Mouse (Mus musculus) hindbrain, embryonic 15.5 days (tissue): ENCODE measurements around the gene Thsd4. TPM values are rescaled to one million over a fixed set of nuclear protein-coding genes. Genes with fewer than 3 reads are reported as not detected.

Experiments used
- ATAC-seq: fragments of 200-750 bp; cut with Nextera tagmentation; 2 replicates; pipeline ENCODE4 v1.8.0; 2017; ENCODE audit warnings: low read depth, moderate number of reproducible peaks, moderate TSS enrichment; ENCODE audit not compliant: low FRiP score
- H3K27ac ChIP-seq: fragments of 300-500 bp; sonication (generic); replicated peaks from 2 replicates; pipeline ENCODE4 v1.5.1; 2015; ENCODE audit warnings: mild to moderate bottlenecking, inconsistent platforms
- H3K27me3 ChIP-seq: fragments of 300-500 bp; sonication (generic); 2 replicates; pipeline ENCODE4 v1.6.1; 2015; ENCODE audit warnings: control low read depth, inconsistent platforms
- H3K36me3 ChIP-seq: fragments of 300-500 bp; sonication (generic); 2 replicates; pipeline ENCODE4 v1.6.1; 2015; ENCODE audit warnings: control low read depth, inconsistent platforms
- H3K4me1 ChIP-seq: fragments of 300-500 bp; sonication (generic); replicated peaks from 2 replicates; pipeline ENCODE4 v1.6.1; 2015; ENCODE audit warnings: control low read depth, inconsistent platforms
- H3K4me2 ChIP-seq: fragments of 300-500 bp; sonication (generic); 2 replicates; pipeline ENCODE4 v1.6.1; 2015; ENCODE audit warnings: moderate library complexity, mild to moderate bottlenecking, inconsistent platforms
- H3K4me3 ChIP-seq: fragments of 300-500 bp; sonication (generic); 2 replicates; pipeline ENCODE4 v1.5.1; 2015; ENCODE audit warnings: mild to moderate bottlenecking, inconsistent platforms
- H3K9ac ChIP-seq: fragments of 300-500 bp; sonication (generic); 2 replicates; pipeline ENCODE4 v1.6.1; 2015; ENCODE audit warnings: inconsistent platforms
- H3K9me3 ChIP-seq: fragments of 300-500 bp; sonication (generic); 2 replicates; pipeline ENCODE4 v1.6.1; 2016; ENCODE audit warnings: control low read depth, inconsistent platforms
- WGBS: fragments of 180-500 bp; shearing (Covaris S2); methylation state at CpG from one replicate; pipeline ENCODE4 v1.1.7; 2015; 5-methylcytosine and 5-hydroxymethylcytosine counted together
- polyA plus RNA-seq: library from polyadenylated mRNA; unstranded; fragments of >200 nt; fragmentation: Nextera tagmentation; extraction: Ambion mirVana; gene quantifications from 2 replicates; pipeline ENCODE4 v1.2.1, GENCODE M21; 2015

Gene Thsd4
- polyA plus RNA-seq, 1 experiment from 2014 or later: 5.2 TPM

- 59% methylated on average over 5 of the region's 5 CpGs for WGBS
- no peaks in the 10 kb centered on the region for H3K9me3 ChIP-seq
- no peaks in the 10 kb centered on the region for H3K36me3 ChIP-seq
- H3K4me2 ChIP-seq: no peak overlapping the region
- no peak overlapping the region for H3K27ac ChIP-seq
- no peak overlapping the region for H3K9ac ChIP-seq
- no peaks in the 10 kb centered on the region for H3K27me3 ChIP-seq
- no peak for ATAC-seq
- H3K4me3 ChIP-seq: no peak overlapping the region
- no peaks in the 10 kb centered on the region for H3K4me1 ChIP-seq
These were observed 466.9 kb downstream of the Thsd4 start for GRCm38 (mm10) chr9:60054951-60055350.

DNA sequence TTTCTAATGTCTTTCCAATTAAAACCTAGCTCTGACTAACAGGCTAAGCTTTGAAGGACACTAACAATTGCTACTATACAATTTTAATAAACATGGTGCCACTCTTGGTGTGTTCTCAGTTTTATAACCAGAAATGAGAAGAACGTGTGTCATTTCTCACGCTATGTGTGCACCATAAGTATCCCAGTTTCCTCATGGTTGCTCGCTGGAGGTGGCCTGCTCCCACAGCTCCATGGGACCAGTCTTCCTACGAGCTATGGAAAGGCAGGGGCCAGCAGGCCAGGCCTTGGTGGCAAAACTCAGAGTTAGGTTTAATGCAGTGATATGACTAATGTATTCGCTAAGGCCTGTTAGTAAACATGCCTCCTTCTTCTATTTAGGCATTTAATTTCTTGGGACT is 468.7 kb downstream of the Thsd4 start:
- no peaks in the 10 kb centered on the region for H3K27me3 ChIP-seq
- no peak overlapping the region for H3K4me2 ChIP-seq
- H3K9ac ChIP-seq: no peak overlapping the region
- no peaks in the 10 kb centered on the region for H3K36me3 ChIP-seq
- H3K9me3 ChIP-seq: no peaks in the 10 kb centered on the region
- WGBS: 92% methylated on average over 5 of the region's 5 CpGs
- ATAC-seq: no peak
- no peaks in the 10 kb centered on the region for H3K4me1 ChIP-seq
- no peak overlapping the region for H3K27ac ChIP-seq
- no peak overlapping the region for H3K4me3 ChIP-seq

DNA sequence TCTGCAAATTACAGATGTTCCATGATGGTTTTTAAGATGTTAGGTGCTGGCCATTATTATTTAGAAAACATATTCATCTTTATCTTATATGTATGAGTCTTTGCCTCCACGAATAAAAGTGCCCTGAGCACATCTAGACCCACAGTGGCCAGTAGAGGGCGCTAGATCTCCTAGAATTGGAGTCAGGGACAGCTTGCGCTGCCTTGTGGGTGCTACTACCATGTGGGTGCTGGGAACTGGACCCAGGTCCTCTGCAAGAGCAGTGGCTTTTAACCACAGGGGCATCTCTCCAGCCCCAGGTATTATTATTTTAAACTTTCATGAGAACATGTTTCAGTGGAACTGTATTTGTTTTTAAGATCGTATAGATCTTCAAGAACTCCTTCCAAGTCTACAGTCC is 469.4 kb downstream of the Thsd4 start:
- Histone ChIP-seq H3K4me2 (no peak overlapping the region), H3K9me3 (no peaks in the 10 kb centered on the region), H3K36me3 (no peaks in the 10 kb centered on the region), H3K27ac (no peak overlapping the region), H3K4me1 (no peaks in the 10 kb centered on the region), H3K27me3 (no peaks in the 10 kb centered on the region), H3K4me3 (no peak overlapping the region), H3K9ac (no peak overlapping the region)
- no peak for ATAC-seq
- WGBS: 80% methylated on average over 4 of the region's 4 CpGs

GRCm38 (mm10) chr9:60043175-60043574 is 478.7 kb downstream of the Thsd4 start:
- Histone ChIP-seq H3K27ac (no peak overlapping the region), H3K4me1 (0 out of 2 replicates have a peak, but pooled peaks cover 6% of the 10 kb centered on the region), H3K27me3 (no peaks in the 10 kb centered on the region), H3K4me3 (no peak overlapping the region), H3K9me3 (no peaks in the 10 kb centered on the region), H3K4me2 (no peak overlapping the region), H3K9ac (no peak overlapping the region), H3K36me3 (no peaks in the 10 kb centered on the region)
- no peak for ATAC-seq
- WGBS: 82% methylated on average over 1 of the region's 1 CpGs

DNA sequence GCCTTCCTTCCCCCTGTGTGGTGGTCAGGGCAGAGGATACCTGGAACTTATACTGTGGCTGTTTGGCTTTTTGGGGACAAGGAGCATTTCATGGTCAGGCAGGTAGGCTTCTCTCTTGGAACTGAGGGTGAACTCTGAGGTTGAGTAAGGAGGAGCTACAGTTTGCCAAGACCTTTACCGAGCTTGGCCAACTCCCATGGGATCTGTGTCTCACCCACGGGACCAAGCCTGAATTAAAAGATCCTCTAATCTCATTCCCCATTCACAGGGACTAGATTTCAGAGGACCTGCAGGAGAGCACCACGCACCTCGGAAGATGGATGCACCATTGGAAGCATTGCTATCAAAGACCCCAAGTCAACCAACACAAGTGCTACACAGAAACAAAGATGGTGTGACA is 487.0 kb downstream of the Thsd4 start:
- Histone ChIP-seq H3K27me3 (no peaks in the 10 kb centered on the region), H3K27ac (no peak overlapping the region), H3K36me3 (no peaks in the 10 kb centered on the region), H3K4me3 (no peak overlapping the region), H3K4me2 (no peak overlapping the region), H3K9ac (no peak overlapping the region), H3K4me1 (0 out of 2 replicates have a peak, but pooled peaks cover 6% of the 10 kb centered on the region), H3K9me3 (no peaks in the 10 kb centered on the region)
- 94% methylated on average over 4 of the region's 4 CpGs for WGBS
- no peak for ATAC-seq

DNA sequence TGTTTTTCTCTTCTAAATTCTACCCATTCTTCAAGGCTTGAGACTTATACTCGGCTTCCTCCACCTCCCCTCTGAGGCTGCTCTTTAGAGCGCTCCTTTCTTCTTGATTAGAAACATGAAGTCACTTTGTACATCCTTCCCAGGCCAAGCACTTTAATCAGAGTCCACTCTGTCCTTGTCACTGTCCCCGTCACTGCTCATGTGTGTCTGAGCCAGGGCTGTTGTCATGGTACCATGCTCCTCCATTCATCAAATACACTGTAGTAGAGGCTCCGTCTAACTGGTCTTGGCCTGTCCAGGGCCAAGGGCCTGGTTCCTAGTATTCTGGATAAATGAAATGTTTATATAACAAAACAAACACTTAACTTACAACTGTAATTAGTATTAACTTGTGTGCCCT is 494.6 kb downstream of the Thsd4 start:
- Histone ChIP-seq H3K9me3 (no peaks in the 10 kb centered on the region), H3K9ac (no peak overlapping the region), H3K27me3 (no peaks in the 10 kb centered on the region), H3K4me1 (peaks cover 6% of the 10 kb centered on the region), H3K4me3 (no peak overlapping the region), H3K4me2 (no peak overlapping the region), H3K36me3 (no peaks in the 10 kb centered on the region), H3K27ac (no peak overlapping the region)
- 61% methylated on average over 4 of the region's 4 CpGs for WGBS
- no peak for ATAC-seq

DNA sequence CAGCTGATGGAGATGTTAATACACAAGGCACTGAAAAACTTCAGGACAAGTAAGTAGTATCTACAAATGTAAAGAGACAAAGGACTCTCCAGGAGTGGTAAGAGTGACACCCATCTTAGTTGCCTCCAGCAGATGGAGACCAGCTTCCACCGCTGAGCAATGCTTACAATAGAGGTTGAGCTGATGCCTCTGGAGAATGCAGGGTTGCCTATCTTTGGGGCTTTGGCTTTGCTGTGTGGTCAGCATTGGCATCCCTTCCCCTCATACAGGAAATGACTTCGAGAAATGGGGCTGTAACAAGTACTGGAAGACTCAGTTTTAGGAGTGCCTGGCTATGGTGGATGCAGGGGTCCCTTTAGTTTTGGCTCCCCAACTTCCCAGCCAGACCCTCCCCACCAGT is 495.1 kb downstream of the Thsd4 start:
- Histone ChIP-seq H3K36me3 (no peaks in the 10 kb centered on the region), H3K9me3 (no peaks in the 10 kb centered on the region), H3K27me3 (no peaks in the 10 kb centered on the region), H3K4me3 (no peak overlapping the region), H3K9ac (no peak overlapping the region), H3K4me2 (no peak overlapping the region), H3K27ac (no peak overlapping the region), H3K4me1 (peaks cover 6% of the 10 kb centered on the region)
- ATAC-seq: no peak
- WGBS: 83% methylated on average over 2 of the region's 2 CpGs

- no peak overlapping the region for H3K27ac ChIP-seq
- no peaks in the 10 kb centered on the region for H3K9me3 ChIP-seq
- WGBS: 89% methylated on average over 6 of the region's 6 CpGs
- ATAC-seq: no peak
- H3K9ac ChIP-seq: no peak overlapping the region
- H3K4me3 ChIP-seq: no peak overlapping the region
- no peak overlapping the region for H3K4me2 ChIP-seq
- H3K36me3 ChIP-seq: no peaks in the 10 kb centered on the region
- peaks cover 6% of the 10 kb centered on the region for H3K4me1 ChIP-seq
- no peaks in the 10 kb centered on the region for H3K27me3 ChIP-seq
These were observed 495.9 kb downstream of the Thsd4 start for GRCm38 (mm10) chr9:60025919-60026318.

DNA sequence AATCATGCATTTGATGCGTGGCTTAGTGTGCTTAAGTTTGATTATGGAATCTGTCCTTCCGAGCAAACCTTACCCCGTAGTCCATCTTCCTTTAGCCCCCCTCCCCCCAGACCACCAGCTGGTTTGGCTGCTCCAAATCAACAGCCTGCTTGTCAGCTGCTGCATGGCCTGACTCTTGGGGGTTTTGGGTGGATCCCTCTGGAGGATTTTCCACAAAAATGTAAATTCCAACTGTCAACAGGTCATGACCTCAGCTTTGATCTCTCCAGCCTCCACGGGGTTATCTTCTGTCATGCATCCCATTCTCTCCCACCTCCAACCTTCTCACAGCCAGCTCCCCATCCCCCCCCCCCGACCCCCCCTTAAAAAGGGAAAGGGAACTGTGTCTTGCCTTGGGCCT is 496.9 kb downstream of the Thsd4 start:
- no peak overlapping the region for H3K4me3 ChIP-seq
- no peaks in the 10 kb centered on the region for H3K36me3 ChIP-seq
- peaks cover 6% of the 10 kb centered on the region for H3K4me1 ChIP-seq
- H3K27me3 ChIP-seq: no peaks in the 10 kb centered on the region
- no peaks in the 10 kb centered on the region for H3K9me3 ChIP-seq
- 9% methylated on average over 5 of the region's 5 CpGs for WGBS
- no peak for ATAC-seq
- no peak overlapping the region for H3K9ac ChIP-seq
- H3K4me2 ChIP-seq: no peak overlapping the region
- H3K27ac ChIP-seq: no peak overlapping the region

DNA sequence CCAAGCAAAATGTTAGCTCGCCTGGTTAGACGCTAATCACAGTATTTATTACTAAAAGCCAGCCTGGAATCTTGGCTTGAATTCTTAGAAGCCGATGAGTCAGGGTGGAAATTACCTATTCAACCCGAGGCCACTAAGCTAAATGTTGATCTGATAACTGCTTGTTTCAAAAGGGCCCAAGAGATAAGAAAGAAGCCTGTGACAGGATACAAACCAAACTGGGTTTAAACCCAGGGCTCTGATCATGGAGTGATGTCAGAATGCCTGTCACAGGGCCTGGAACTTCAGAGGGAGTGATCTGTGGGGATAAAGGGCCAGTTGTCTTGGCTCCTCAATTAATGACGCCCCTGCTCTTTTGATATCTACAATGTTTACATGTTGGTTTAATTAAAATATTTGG is 497.3 kb downstream of the Thsd4 start:
- Histone ChIP-seq H3K36me3 (no peaks in the 10 kb centered on the region), H3K9ac (no peak overlapping the region), H3K4me2 (no peak overlapping the region), H3K9me3 (no peaks in the 10 kb centered on the region), H3K4me1 (peaks cover 6% of the 10 kb centered on the region), H3K4me3 (no peak overlapping the region), H3K27me3 (no peaks in the 10 kb centered on the region), H3K27ac (no peak overlapping the region)
- no peak for ATAC-seq
- 14% methylated on average over 5 of the region's 5 CpGs for WGBS

- ATAC-seq: no peak
- Histone ChIP-seq H3K27me3 (no peaks in the 10 kb centered on the region), H3K4me3 (no peak overlapping the region), H3K4me1 (peaks cover 6% of the 10 kb centered on the region), H3K36me3 (no peaks in the 10 kb centered on the region), H3K9me3 (no peaks in the 10 kb centered on the region), H3K4me2 (no peak overlapping the region), H3K27ac (no peak overlapping the region), H3K9ac (no peak overlapping the region)
- 86% methylated on average over 3 of the region's 3 CpGs for WGBS
These were observed 499.5 kb downstream of the Thsd4 start for GRCm38 (mm10) chr9:60022331-60022730.

GRCm38 (mm10) chr9:60020444-60020843 is 501.4 kb downstream of the Thsd4 start:
- no peak for ATAC-seq
- Histone ChIP-seq H3K9ac (no peak overlapping the region), H3K27me3 (no peaks in the 10 kb centered on the region), H3K4me3 (no peak overlapping the region), H3K9me3 (no peaks in the 10 kb centered on the region), H3K4me1 (peaks cover 6% of the 10 kb centered on the region), H3K36me3 (no peaks in the 10 kb centered on the region), H3K27ac (no peak overlapping the region), H3K4me2 (no peak overlapping the region)
- 44% methylated on average over 1 of the region's 1 CpGs for WGBS

- H3K9me3 ChIP-seq: no peaks in the 10 kb centered on the region
- ATAC-seq: no peak
- no peak overlapping the region for H3K27ac ChIP-seq
- H3K27me3 ChIP-seq: no peaks in the 10 kb centered on the region
- no peak overlapping the region for H3K9ac ChIP-seq
- WGBS: 31% methylated on average over 1 of the region's 1 CpGs
- H3K4me3 ChIP-seq: no peak overlapping the region
- H3K4me2 ChIP-seq: no peak overlapping the region
- peaks cover 11% of the 10 kb centered on the region; the same call in 1 of the 2 replicates for H3K4me1 ChIP-seq
- H3K36me3 ChIP-seq: no peaks in the 10 kb centered on the region
These were observed 511.6 kb downstream of the Thsd4 start for GRCm38 (mm10) chr9:60010285-60010684.
